Mouse (Mus musculus): ENCODE data around the gene Fam222b. TPM values are rescaled to one million over a fixed set of nuclear protein-coding genes. Genes with fewer than 3 reads are reported as not detected.

Fam222b gene
- polyA plus RNA-seq, 1 experiment from 2014 or later: 14.1 TPM

GRCm38 (mm10) chr11:78202372-78202771 lies 107.9 kb downstream of the Fam222b start:
- no peaks in the 10 kb centered on the region for H3K27me3 ChIP-seq
- ATAC-seq (replicated peaks; ENCODE audit: insufficient number of reproducible peaks, insufficient read depth, low FRiP score, low read depth): no peak
- H3K9me3 ChIP-seq (replicated peaks): no peaks in the 10 kb centered on the region
- H3K9ac ChIP-seq: no peak overlapping the region
- 91% methylated on average over 3 of the region's 3 CpGs for WGBS
- peaks cover 26% of the 10 kb centered on the region for H3K36me3 ChIP-seq
- no peak overlapping the region for H3K4me2 ChIP-seq
- no peak overlapping the region for H3K27ac ChIP-seq
- H3K4me1 ChIP-seq (replicated peaks): no peaks in the 10 kb centered on the region
- no peak overlapping the region for H3K4me3 ChIP-seq

- peaks cover 46% of the 10 kb centered on the region for H3K36me3 ChIP-seq
- no peak for ATAC-seq (replicated peaks; ENCODE audit: insufficient number of reproducible peaks, insufficient read depth, low FRiP score, low read depth)
Observed at GRCm38 (mm10) chr11:78204287-78204686, 109.8 kb downstream of the Fam222b start.

DNA sequence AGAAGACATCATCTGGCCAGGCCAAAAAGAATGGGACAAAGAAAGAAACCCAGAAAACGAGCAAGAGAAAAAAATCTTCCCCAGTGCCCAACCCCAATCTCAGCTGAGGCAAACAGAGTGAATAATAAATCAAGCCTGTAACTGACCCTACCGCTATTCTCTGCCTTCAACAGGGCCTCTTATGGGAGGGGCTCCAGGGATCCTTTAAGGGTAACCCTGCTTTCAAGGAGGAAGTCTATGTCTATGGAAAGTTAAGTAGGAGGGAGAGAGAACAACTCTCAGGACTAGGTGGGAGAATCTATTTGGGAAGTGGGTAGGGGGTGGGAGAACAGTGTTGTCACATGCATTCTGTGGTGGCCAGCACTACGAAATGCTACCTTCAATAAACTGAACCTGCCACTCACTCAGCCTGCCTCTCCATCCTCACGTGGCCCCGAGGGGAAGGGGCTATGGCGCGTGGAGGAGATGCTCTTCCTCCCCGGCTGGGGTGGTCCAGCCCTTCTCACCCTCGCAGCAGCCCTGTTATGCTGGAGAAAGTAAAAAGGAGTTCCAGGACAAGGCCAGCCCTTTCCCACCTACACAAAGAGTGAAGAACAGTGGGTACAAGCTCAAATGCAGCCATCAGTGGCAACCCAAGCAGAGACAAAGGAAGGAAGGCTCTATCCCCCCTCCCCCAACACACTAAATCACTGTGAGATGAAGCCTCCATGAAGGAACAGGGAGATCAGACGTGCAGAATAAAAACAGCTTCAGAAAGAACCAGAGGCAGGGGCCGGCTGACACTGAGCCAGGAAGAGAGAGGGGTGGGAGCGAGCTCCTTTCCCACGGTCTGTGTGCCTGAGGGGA lies 111.1 kb downstream of the Fam222b start:
- ATAC-seq (replicated peaks; ENCODE audit: insufficient number of reproducible peaks, insufficient read depth, low FRiP score, low read depth): no peak
- 82% methylated on average over 13 of the region's 13 CpGs for WGBS
- H3K9ac ChIP-seq: no peak overlapping the region
- H3K36me3 ChIP-seq: peaks cover 58% of the 10 kb centered on the region
- no peaks in the 10 kb centered on the region for H3K9me3 ChIP-seq (replicated peaks)
- H3K4me3 ChIP-seq: no peak overlapping the region
- no peaks in the 10 kb centered on the region for H3K27me3 ChIP-seq
- H3K4me2 ChIP-seq: no peak overlapping the region
- H3K27ac ChIP-seq: no peak overlapping the region
- H3K4me1 ChIP-seq (replicated peaks): no peaks in the 10 kb centered on the region

More at GRCm38 (mm10) chr11:78204287-78204686, 109.8 kb downstream of the Fam222b start:
- Histone ChIP-seq H3K4me1 (replicated peaks) (no peaks in the 10 kb centered on the region), H3K27ac (no peak overlapping the region), H3K9ac (no peak overlapping the region), H3K9me3 (replicated peaks) (no peaks in the 10 kb centered on the region), H3K4me3 (no peak overlapping the region), H3K27me3 (no peaks in the 10 kb centered on the region), H3K4me2 (no peak overlapping the region)
- 80% methylated on average over 6 of the region's 6 CpGs for WGBS

MicroRNAs within 50 kb of the gene (microRNA counts, 519-probe panel; counts per million panel counts)
- microRNA mmu-miR-144 (4,560 counts per million, percentile 97 among the panel's probes with 10 or more counts), microRNA mmu-miR-451 (4,171 counts per million, percentile 93 among the panel's probes with 10 or more counts)

Small RNAs within 50 kb of the gene (microRNA-seq; reads per million reads assigned to microRNA genes)
- gene Mir144: 517 reads per million, percentile 72 among the genes with 10 or more reads in this experiment
- not detected for gene Mir451a
- not detected for gene Mir451b
- not detected for gene Mir7653

Other genes starting within 250 kb of the Fam222b start
- 3.0 and 3.3 TPM in 2 replicates for gene Pipox, start 200.6 kb upstream of the Fam222b start, polyA plus RNA-seq (2015; fragmentation: Nextera tagmentation; extraction: Ambion mirVana)
- gene Sez6, start 163.9 kb upstream of the Fam222b start, polyA plus RNA-seq (2015; fragmentation: Nextera tagmentation; extraction: Ambion mirVana): 0.05 and 0.15 TPM in 2 replicates
- 9.6 and 12.8 TPM in 2 replicates for gene Phf12, start 111.9 kb upstream of the Fam222b start, polyA plus RNA-seq (2015; fragmentation: Nextera tagmentation; extraction: Ambion mirVana)
- 10.7 and 14.0 TPM in 2 replicates for gene Dhrs13, start 62.4 kb upstream of the Fam222b start, polyA plus RNA-seq (2015; fragmentation: Nextera tagmentation; extraction: Ambion mirVana)
- gene Flot2, start 56.7 kb upstream of the Fam222b start, polyA plus RNA-seq (2015; fragmentation: Nextera tagmentation; extraction: Ambion mirVana): 85.8 and 100 TPM in 2 replicates
- 21.1 and 24.5 TPM in 2 replicates for gene Eral1, start 14.3 kb upstream of the Fam222b start, polyA plus RNA-seq (2015; fragmentation: Nextera tagmentation; extraction: Ambion mirVana)
- gene Traf4, start 70.9 kb downstream of the Fam222b start, polyA plus RNA-seq (2015; fragmentation: Nextera tagmentation; extraction: Ambion mirVana): 30.8 and 42.8 TPM in 2 replicates
- gene Nek8, start 82.0 kb downstream of the Fam222b start, polyA plus RNA-seq (2015; fragmentation: Nextera tagmentation; extraction: Ambion mirVana): 12.4 and 17.3 TPM in 2 replicates
- gene Tlcd1, start 82.1 kb downstream of the Fam222b start, polyA plus RNA-seq (2015; fragmentation: Nextera tagmentation; extraction: Ambion mirVana): 13.5 and 14.2 TPM in 2 replicates
- gene Rpl23a, start 88.9 kb downstream of the Fam222b start, polyA plus RNA-seq (2015; fragmentation: Nextera tagmentation; extraction: Ambion mirVana): 717 and 816 TPM in 2 replicates
- 54.5 and 72.1 TPM in 2 replicates for gene Rab34, start 93.8 kb downstream of the Fam222b start, polyA plus RNA-seq (2015; fragmentation: Nextera tagmentation; extraction: Ambion mirVana)
- 2.9 and 3.0 TPM in 2 replicates for gene Proca1, start 98.7 kb downstream of the Fam222b start, polyA plus RNA-seq (2015; fragmentation: Nextera tagmentation; extraction: Ambion mirVana)
- 52.5 and 59.4 TPM in 2 replicates for gene Sdf2, start 151.1 kb downstream of the Fam222b start, polyA plus RNA-seq (2015; fragmentation: Nextera tagmentation; extraction: Ambion mirVana)
- gene Supt6, start 151.3 kb downstream of the Fam222b start, polyA plus RNA-seq (2015; fragmentation: Nextera tagmentation; extraction: Ambion mirVana): 12.9 and 18.6 TPM in 2 replicates
- 63.9 and 71.9 TPM in 2 replicates for gene 2610507B11Rik, start 167.1 kb downstream of the Fam222b start, polyA plus RNA-seq (2015; fragmentation: Nextera tagmentation; extraction: Ambion mirVana)
- gene BC030499, start 196.2 kb downstream of the Fam222b start, polyA plus RNA-seq (2015; fragmentation: Nextera tagmentation; extraction: Ambion mirVana): 0.23 and 0.38 TPM in 2 replicates
- gene Spag5, start 206.9 kb downstream of the Fam222b start, polyA plus RNA-seq (2015; fragmentation: Nextera tagmentation; extraction: Ambion mirVana): 21.6 and 30.9 TPM in 2 replicates
- 20.6 and 28.6 TPM in 2 replicates for gene Aldoc, start 228.3 kb downstream of the Fam222b start, polyA plus RNA-seq (2015; fragmentation: Nextera tagmentation; extraction: Ambion mirVana)
- 46.1 and 62.4 TPM in 2 replicates for gene Pigs, start 233.8 kb downstream of the Fam222b start, polyA plus RNA-seq (2015; fragmentation: Nextera tagmentation; extraction: Ambion mirVana)
- gene Unc119, start 248.8 kb downstream of the Fam222b start, polyA plus RNA-seq (2015; fragmentation: Nextera tagmentation; extraction: Ambion mirVana): 31.0 and 43.3 TPM in 2 replicates

All from heart, embryonic 15.5 days (tissue).